19 mouse cellular contexts compared by ENCODE assay signal in genomic region chr2:59831831-59832230, GRCm38 (mm10). TPM values are rescaled to one million over a fixed set of nuclear protein-coding genes. Genes with fewer than 3 reads are reported as not detected.
DNase-seq lines count a peak whose midpoint lies in the region; ATAC-seq and TF ChIP-seq lines count a peak whose summit lies in the region.
"Had no signal": no experiment of that assay in that cellular context is flagged by ENCODE, and none has a peak within 500 bp of the region (broad histone marks: within the 10 kb centered on the region; RNA-seq: fewer than 3 reads in every experiment).

No protein-coding gene starts in this region.

- H3K27ac ChIP-seq in heart, adult 2 months = peak overlapping the region; percentile 80; the same call in 1 of the 2 replicates
- H3K27ac ChIP-seq in heart, embryonic 15.5 days = 0 out of 2 replicates have a peak overlapping the region, but pooled peaks have one; percentile 94
- H3K27ac ChIP-seq: embryonic facial prominence, embryonic 10.5 days; forebrain, embryonic 13.5 days; hindbrain, embryonic 12.5 days had no signal

- no peak overlapping the region for H3K4me3 ChIP-seq in heart, adult 2 months
- no peak overlapping the region for H3K4me3 ChIP-seq in heart, embryonic 15.5 days
- H3K4me3 ChIP-seq: embryonic facial prominence, embryonic 10.5 days; forebrain, embryonic 13.5 days; hindbrain, embryonic 12.5 days had no signal

- no peaks in the 10 kb centered on the region; the same call in none of the 2 replicates for H3K36me3 ChIP-seq in heart, adult 2 months (ENCODE audit: control insufficient read depth, insufficient read depth, low read length)
- peaks cover 28% of the 10 kb centered on the region for H3K36me3 ChIP-seq in heart, embryonic 15.5 days

- no peaks in the 10 kb centered on the region for H3K27me3 ChIP-seq in heart, adult 2 months (ENCODE audit: control insufficient read depth, insufficient read depth, low read length)
- no peaks in the 10 kb centered on the region for H3K27me3 ChIP-seq in heart, embryonic 15.5 days
- H3K27me3 ChIP-seq: CH12.LX; forebrain, embryonic 13.5 days; hindbrain, embryonic 12.5 days had no signal

- H3K4me1 ChIP-seq in heart, adult 2 months (ENCODE audit: control insufficient read depth, insufficient read depth, low read length) = peaks cover 32% of the 10 kb centered on the region
- H3K4me1 ChIP-seq in heart, embryonic 15.5 days (replicated peaks) = peaks cover 75% of the 10 kb centered on the region

- TF ChIP-seq EP300 in heart, adult 2 months (IDR thresholded peaks at IDR 0.05; ENCODE audit: insufficient read depth, low read depth, low read length) = peak; percentile 43; the same call in 1 of the 2 replicates

- H3K9me3 ChIP-seq in heart, embryonic 15.5 days (replicated peaks) = no peaks in the 10 kb centered on the region
- H3K9me3 ChIP-seq: embryonic facial prominence, embryonic 10.5 days; forebrain, embryonic 13.5 days; hindbrain, embryonic 12.5 days had no signal

- no peak for DNase-seq in heart, adult 2 months
- no peak for DNase-seq in heart, postnatal 25 days (ENCODE audit: low spot score)
- DNase-seq in heart, postnatal 14 days = no peak
- peak; percentile 47 for DNase-seq in ZHBTc4 (ENCODE audit: low read depth, low spot score)
- no peak for DNase-seq in adrenal gland, adult (ENCODE audit: inconsistent age in 2 of 2, low spot score in 1 of 2)
- DNase-seq: adrenal gland, postnatal 25 days; cerebellum, adult 2 months; cerebellum, postnatal 10 days; forebrain, postnatal 0 days; gastrocnemius, postnatal 10 days; kidney, adult 8-10 months had no signal

- intact Hi-C loops in heart, adult 2 months (cut with DNase I) = no loop called here
- intact Hi-C loops in heart, postnatal 25 days (cut with DNase I) = loop anchor here (2.0 to 5.0 kb wide), 3 partner anchors 130 to 587 kb away; partner anchors contain the start of genes Baz2b and March7
- intact Hi-C loops in heart, postnatal 14 days (cut with DNase I) = no loop called here

- ATAC-seq in heart, embryonic 15.5 days (replicated peaks; ENCODE audit: insufficient number of reproducible peaks, insufficient read depth, low FRiP score, low read depth) = no peak
- ATAC-seq: forebrain, embryonic 13.5 days; forebrain, postnatal 0 days; hindbrain, embryonic 16.5 days; inflammation-experienced regulatory T-cells, adult 6 months; intestine, postnatal 0 days had no signal

- WGBS in heart, adult 2 months = 67% methylated on average over 7 of the region's 7 CpGs
- 70% methylated on average over 7 of the region's 7 CpGs for WGBS in heart, embryonic 15.5 days

- no peak for TF ChIP-seq POLR2A in heart, adult 2 months (IDR thresholded peaks at IDR 0.05; ENCODE audit: insufficient read depth, low read depth, low read length)

- no peak for TF ChIP-seq CTCF in heart, adult 2 months (IDR thresholded peaks at IDR 0.05)

- H3K4me2 ChIP-seq in heart, embryonic 15.5 days = no peak overlapping the region
- H3K4me2 ChIP-seq: forebrain, embryonic 13.5 days; hindbrain, embryonic 12.5 days had no signal

- H3K79me2 ChIP-seq in heart, adult 2 months (replicated peaks; ENCODE audit: control insufficient read depth, insufficient read depth, low read length) = no peaks in the 10 kb centered on the region

- no peak overlapping the region for H3K9ac ChIP-seq in heart, adult 2 months (ENCODE audit: low read depth, low read length)
- H3K9ac ChIP-seq in heart, embryonic 15.5 days = no peak overlapping the region
- H3K9ac ChIP-seq: forebrain, embryonic 13.5 days; forebrain, postnatal 0 days; hindbrain, embryonic 12.5 days had no signal

RNA-seq across cellular contexts. Expression of gene Wdsub1, which starts 50.6 kb away (rescaled TPM):
- total RNA-seq in heart, adult 2 months (2021) = 10 to 100 TPM; 21.4 to 22.1 TPM
- 47.7 and 65.8 TPM in 2 replicates for polyA plus RNA-seq in heart, adult 2 months (2012; rRNA removed)
- 10 to 100 TPM; 21.3 to 21.5 TPM for total RNA-seq in heart, postnatal 25 days (2021)
- 46.2 TPM in 2 replicates for polyA plus RNA-seq in heart, embryonic 15.5 days (2015; fragmentation: Nextera tagmentation; extraction: Ambion mirVana)
- 10 to 100 TPM; 23.0 to 25.3 TPM for total RNA-seq in heart, postnatal 14 days (2021)
